Mouse (Mus musculus): ENCODE results near the gene Ash1l.

The Ash1l gene

GRCm38 (mm10) chr3:89091811-89092508, 141.5 kb downstream of the Ash1l start:
- no peak for DNase-seq (ENCODE audit: low read depth, low spot score)

DNA sequence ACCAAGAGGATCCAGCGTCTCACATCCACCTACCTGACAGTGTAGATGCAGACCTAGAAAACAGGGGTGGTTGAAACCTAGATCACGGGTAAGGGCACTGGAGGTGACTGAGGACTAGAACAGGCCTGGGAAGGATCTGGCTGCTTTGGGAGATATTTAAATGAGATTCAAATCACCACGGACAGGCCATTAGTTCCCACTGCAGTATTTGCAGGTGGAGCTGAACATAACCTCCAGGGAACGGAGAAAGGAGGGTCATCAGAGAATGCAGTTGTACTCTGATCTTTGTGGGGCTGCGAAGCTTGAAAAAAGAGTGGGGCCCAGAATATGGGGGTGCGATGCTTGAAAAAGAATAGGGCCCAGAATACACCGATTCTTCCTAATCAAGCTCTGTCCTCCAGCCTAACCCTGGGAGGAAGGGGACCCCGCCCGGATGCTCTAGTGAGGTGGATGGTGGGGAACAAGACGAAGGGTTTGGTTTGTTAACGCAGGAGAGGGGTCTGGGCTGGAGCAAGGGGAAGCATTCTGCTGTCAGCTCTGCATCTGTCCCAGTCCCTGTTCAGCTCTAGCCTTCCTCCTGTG, 142.2 kb downstream of the Ash1l start:
- DNase-seq (ENCODE audit: low read depth, low spot score), result no peak

DNA sequence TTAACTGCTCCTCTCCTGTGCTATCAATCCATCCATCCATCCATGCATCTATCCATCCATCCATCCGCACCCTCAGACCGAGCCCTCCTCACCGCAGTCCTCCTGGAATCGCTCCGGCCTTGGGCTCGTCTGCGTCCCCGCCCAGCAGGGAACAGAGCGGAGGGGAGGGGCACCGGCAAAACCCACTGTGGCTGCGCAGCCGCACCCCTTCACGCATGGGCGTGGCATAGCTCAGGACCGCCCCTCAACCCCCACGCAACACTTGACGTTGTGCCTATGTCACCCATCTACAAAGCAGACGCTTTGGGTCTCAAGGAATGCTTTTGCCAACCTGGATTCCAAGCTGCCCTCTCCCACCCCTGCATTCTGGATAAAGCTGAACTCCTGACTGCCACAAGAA, 142.8 kb downstream of the Ash1l start, which contains the start of gene Rusc1:
TSS of gene Rusc1 (minus strand) at position 137 of the 400 bp plus-strand sequence.
- peak; percentile 76 for DNase-seq (ENCODE audit: low read depth, low spot score)

DNA sequence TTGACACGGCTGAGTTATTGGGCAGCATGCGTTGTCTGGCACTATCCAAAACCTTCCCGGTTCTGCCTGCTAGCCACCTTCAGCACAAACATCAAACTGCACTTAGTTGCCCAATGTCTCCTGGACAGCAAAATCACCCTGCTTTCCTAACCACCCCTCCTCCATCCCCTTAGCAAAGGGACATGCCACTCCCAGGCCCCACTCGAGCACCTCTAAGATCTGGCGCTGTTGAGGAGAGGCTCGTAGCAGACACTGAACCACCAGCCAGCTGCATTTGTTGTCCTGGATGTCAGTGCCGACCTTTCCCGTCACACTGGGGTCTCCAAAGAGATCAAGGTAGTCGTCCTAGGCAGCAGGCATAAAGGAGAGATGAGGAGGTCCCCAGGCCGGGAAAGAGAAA, 143.6 kb downstream of the Ash1l start:
- no peak for DNase-seq (ENCODE audit: low read depth, low spot score)

DNA sequence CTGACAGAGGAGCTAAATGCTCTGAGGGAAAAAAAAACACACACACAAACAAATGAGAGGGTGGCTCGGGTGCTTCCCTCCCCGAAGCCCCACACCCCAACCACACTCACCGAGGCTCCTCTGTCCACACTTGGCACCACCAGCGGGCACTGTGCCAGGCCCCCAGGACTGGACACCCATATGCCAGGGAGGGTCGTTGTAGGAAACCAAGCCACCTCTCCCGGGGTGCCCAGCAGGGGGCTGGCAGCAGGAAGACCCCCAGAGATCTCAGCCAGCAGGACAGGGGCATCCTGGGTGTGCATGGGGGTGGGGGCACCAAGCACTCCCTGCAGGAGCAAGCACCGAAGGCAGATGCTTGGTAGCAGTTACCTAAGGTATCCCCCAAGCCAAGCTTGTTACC, 150.4 kb downstream of the Ash1l start, which contains the start of gene Gm43738:
TSS of gene Gm43738 (minus strand) at position 289 of the 400 bp plus-strand sequence.
- no peak for DNase-seq (ENCODE audit: low read depth, low spot score)

- DNase-seq (ENCODE audit: low read depth, low spot score), result no peak
These were observed 151.0 kb downstream of the Ash1l start for GRCm38 (mm10) chr3:89101459-89101811.

DNA sequence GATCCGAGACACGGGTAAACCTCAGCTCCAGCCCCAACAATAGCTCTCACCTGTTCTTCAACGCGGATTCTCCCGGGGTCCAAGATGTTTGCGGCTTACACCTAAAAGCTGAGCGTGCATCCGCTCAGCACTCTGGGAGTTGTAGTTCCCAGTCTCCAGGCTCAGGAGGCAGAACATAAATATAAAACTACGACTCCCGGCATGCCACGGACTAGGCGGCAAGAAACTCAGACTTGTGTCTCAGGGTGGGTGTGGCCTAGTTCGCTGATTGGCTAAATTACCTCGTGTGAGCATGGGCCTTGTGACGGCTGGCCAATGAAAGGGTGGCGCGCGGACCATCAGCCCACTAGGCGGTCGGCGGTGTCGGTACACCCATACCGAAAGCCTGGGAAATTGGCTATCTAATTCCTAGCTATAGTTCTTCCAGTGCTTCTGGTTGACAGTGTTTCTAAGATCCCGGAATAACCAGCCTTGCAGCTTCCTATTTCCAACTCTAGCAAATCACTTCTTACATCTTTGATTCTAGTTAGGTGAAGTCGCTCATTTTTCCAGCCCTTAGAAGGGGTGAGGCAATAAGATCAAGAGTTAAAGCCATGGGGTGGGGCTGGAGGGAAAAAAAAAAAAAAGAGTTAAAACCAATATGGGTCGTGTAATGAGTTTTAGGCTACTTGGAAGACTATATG, 151.5 kb downstream of the Ash1l start, which contains the start of gene Fdps:
TSS of gene Fdps (minus strand) at position 148 of the 683 bp plus-strand sequence.
- DNase-seq (ENCODE audit: low read depth, low spot score), result peak; percentile 98

DNA sequence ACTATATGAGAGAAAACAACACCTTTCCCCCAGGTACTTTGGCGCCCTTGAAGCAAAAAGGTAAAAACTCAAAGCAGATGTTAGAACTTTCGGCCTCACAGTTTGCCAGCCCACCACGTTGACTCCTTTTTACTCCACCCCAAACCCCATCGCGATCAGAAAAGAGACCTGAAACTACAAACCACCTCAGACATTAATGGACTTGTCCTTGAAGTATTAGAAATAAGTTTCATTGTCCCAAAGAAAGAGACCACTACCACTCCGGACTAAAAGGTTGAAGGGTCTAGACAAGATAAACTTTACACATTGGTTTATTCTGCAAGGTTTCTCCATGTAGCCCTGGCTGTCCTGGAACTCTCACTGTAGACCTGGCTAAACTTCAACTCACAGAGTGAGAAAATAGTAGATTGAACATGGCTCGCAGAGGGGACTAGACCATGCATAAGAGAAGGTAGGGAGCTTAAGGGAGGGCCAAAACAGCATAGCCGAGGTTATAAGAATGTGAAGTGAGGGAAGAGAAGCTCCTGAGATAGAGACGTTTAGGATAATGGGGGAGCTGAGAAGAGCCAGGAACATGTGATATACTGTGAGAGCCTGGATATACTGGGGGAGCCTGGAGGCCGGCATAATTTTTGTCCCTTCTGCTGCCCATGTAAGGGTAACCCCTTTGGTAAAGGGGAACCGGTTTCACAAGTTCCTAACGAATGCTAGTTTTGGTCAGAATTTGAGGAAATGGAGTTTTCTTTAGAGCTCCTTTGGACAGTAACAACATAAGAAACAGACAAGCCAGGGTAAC, 152.3 kb downstream of the Ash1l start:
- DNase-seq (ENCODE audit: low read depth, low spot score), result no peak

DNA sequence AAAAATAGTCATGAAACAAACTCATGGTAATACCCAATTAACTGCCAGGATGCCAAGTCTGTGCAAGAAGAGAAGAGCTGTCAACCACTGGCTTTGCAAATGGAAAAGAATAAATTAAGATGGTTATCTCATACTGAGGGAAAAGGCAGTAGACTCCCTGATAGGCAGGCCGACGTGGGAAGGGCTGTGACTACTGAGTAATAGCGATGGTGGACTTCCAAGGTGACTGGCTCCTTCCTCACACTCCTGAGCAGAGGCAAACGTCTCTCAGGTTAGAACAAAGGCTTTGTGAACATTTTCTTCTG, 152.8 kb downstream of the Ash1l start:
- DNase-seq (ENCODE audit: low read depth, low spot score), result no peak

- no peak for DNase-seq (ENCODE audit: low read depth, low spot score)
These were observed 156.5 kb downstream of the Ash1l start for GRCm38 (mm10) chr3:89106881-89107280.

DNA sequence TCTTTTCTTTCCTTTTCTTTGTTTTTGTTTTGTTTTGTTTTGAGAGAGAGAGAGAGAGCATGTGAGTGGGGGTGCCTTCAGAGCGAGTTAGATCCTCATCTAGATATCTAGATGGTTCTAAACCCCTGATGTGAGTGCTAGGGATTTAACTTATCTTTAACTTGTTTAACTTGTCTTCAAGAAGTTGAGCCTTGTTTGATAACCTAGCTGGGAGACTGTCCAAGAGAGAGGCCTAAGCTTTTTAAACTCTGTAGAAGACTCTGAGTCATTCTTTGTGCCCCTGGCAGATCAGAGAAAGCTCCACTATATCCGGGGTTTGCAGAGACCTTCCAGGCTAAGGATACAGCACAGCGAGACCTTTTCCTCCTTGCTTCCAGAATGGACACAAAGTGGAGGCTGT, 157.1 kb downstream of the Ash1l start:
- no peak for DNase-seq (ENCODE audit: low read depth, low spot score)

GRCm38 (mm10) chr3:89108146-89108545, 157.7 kb downstream of the Ash1l start:
- DNase-seq (ENCODE audit: low read depth, low spot score), result no peak

- no peak for DNase-seq (ENCODE audit: low read depth, low spot score)
These were observed 162.6 kb downstream of the Ash1l start for GRCm38 (mm10) chr3:89113058-89113457.

- DNase-seq (ENCODE audit: low read depth, low spot score), result peak; percentile 81
These were observed 165.1 kb downstream of the Ash1l start for GRCm38 (mm10) chr3:89115522-89115921.

DNA sequence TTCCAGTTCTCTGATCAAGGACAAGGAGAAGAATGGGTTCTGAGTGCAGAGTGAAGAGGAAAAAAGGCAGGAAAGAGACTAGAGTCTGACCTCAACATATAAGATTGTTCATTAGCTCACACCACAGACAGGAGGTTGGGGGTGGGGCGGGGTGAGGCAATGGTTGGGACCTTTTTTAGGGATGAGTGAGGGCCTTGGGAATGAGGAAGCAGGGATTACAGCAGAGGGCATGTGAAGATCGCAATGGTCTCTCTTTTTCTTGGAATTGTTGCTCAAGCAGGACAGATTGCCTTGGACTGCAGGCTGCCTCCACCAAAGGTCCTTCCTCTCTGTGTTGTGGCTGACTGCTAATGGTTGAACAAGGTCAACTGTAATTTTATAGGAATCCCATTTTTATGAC, 172.9 kb downstream of the Ash1l start:
- no peak for DNase-seq (ENCODE audit: low read depth, low spot score)

- DNase-seq (ENCODE audit: low read depth, low spot score), result no peak
These were observed 173.8 kb downstream of the Ash1l start for GRCm38 (mm10) chr3:89124241-89124640.

DNA sequence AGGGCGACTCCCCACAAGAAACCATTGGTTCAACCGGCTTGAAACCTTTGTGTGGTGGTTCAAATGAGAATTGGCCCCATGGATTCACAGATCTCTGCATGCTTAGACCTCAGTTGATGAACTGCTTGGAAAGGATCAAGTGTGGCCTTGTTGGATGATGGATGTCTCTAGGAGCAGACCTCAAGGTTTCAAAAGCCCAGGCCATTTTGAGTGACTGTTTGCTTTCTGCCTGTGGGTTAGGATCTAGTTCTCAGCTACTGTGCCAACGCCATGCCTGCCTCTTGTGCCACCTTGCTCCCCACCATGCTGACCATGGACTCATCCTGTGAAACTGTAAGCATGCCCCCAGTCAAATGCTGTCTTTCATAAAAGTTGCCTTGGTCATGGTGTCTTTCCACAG, 175.6 kb downstream of the Ash1l start:
- DNase-seq (ENCODE audit: low read depth, low spot score), result no peak

Data from CD4-positive, CD25-positive, alpha-beta regulatory T cell, adult 2 months (primary cell).